Mouse (Mus musculus) embryonic stem cell, embryonic (primary cell): Measurements from ENCODE around the gene Axdnd1.
"Not testable (repeated sequence)": the region's sequence is repeated elsewhere in the genome, so short reads cannot be mapped to it uniquely, and the experiment has no call there.

Experiments
- CTCF ChIA-PET, 4 experiments: fragments of 300-600 bp in 2 of 4; fragments of 350-600 bp in 2 of 4; sonication (Branson Sonifier 250); formaldehyde crosslinking; loops; one replicate each; lab custom pipeline; 2022; ENCODE audit warnings: inconsistent platforms in 2 of 4; lab: Charles Lee
- POLR2A ChIA-PET, 4 experiments: fragments of 300-600 bp in 2 of 4; fragments of 350-600 bp in 2 of 4; sonication (Branson Sonifier 250); formaldehyde crosslinking; loops; one replicate each; lab custom pipeline; 2022; ENCODE audit warnings: antibody characterized with exemption in 4 of 4, inconsistent platforms in 1 of 4; lab: Charles Lee

Gene Axdnd1

GRCm38 (mm10) chr1:156386880-156387279 lies 34.1 kb downstream of the Axdnd1 start:
- ChIA-PET CTCF (no interaction called here), POLR2A (no interaction called here)

- POLR2A ChIA-PET: no interaction called here
- CTCF ChIA-PET: no interaction called here
These were observed 34.7 kb downstream of the Axdnd1 start for GRCm38 (mm10) chr1:156386232-156386631.

GRCm38 (mm10) chr1:156381217-156381616 lies 39.7 kb downstream of the Axdnd1 start:
- POLR2A ChIA-PET: no interaction called here

GRCm38 (mm10) chr1:156365740-156366139 lies 55.2 kb downstream of the Axdnd1 start, which contains the start of gene Gm2000:
Gene Gm2000, plus strand, starts transcription at chr1:156366040.
- CTCF ChIA-PET: no interaction called here
- POLR2A ChIA-PET: no interaction called here

More at GRCm38 (mm10) chr1:156381217-156381616, 39.7 kb downstream of the Axdnd1 start:
- CTCF ChIA-PET: interaction anchor here in 2 of 4 experiments (0.6 to 0.7 kb wide), 2 partner anchors 9 to 296 kb away, joined by 3 read pairs; no protein-coding TSS in a partner anchor

GRCm38 (mm10) chr1:156352466-156352865 lies 68.5 kb downstream of the Axdnd1 start:
- POLR2A ChIA-PET: no interaction called here
- CTCF ChIA-PET: no interaction called here

GRCm38 (mm10) chr1:156350441-156350840 lies 70.5 kb downstream of the Axdnd1 start:
- ChIA-PET POLR2A (no interaction called here), CTCF (no interaction called here)

- POLR2A ChIA-PET: interaction anchor here in 1 of 4 experiments (0.6 kb wide), 1 partner anchor 98 kb away, joined by 4 read pairs; no protein-coding TSS in a partner anchor
- CTCF ChIA-PET: no interaction called here
These were observed 71.9 kb downstream of the Axdnd1 start for GRCm38 (mm10) chr1:156349031-156349430.

GRCm38 (mm10) chr1:156345633-156346032 lies 75.3 kb downstream of the Axdnd1 start:
- POLR2A ChIA-PET: no interaction called here
- CTCF ChIA-PET: interaction anchor here in 1 of 4 experiments (0.5 kb wide), 1 partner anchor 166 kb away, joined by 3 read pairs; no protein-coding TSS in a partner anchor

GRCm38 (mm10) chr1:156344433-156344832 lies 76.5 kb downstream of the Axdnd1 start:
- POLR2A ChIA-PET: interaction anchor here in 1 of 4 experiments (0.6 kb wide), 1 partner anchor 588 kb away, joined by 3 read pairs; no protein-coding TSS in a partner anchor
- CTCF ChIA-PET: no interaction called here

- CTCF ChIA-PET: no interaction called here
- POLR2A ChIA-PET: no interaction called here
These were observed 80.1 kb downstream of the Axdnd1 start for GRCm38 (mm10) chr1:156340847-156341246.

- POLR2A ChIA-PET: interaction anchor here in 1 of 4 experiments (1.1 kb wide), 1 partner anchor 75 kb away, joined by 3 read pairs; no protein-coding TSS in a partner anchor
- CTCF ChIA-PET: no interaction called here
These were observed 97.8 kb downstream of the Axdnd1 start for GRCm38 (mm10) chr1:156323126-156323525.

GRCm38 (mm10) chr1:156310630-156311029 lies 110.3 kb downstream of the Axdnd1 start, which contains the start of gene Nphs2:
Gene Nphs2, plus strand, starts transcription at chr1:156310727.
- ChIA-PET CTCF (no interaction called here), POLR2A (interaction anchor here in 1 of 4 experiments (1.2 kb wide), 1 partner anchor 11 kb away, joined by 3 read pairs; no protein-coding TSS in a partner anchor)

GRCm38 (mm10) chr1:156308595-156308994 lies 112.4 kb downstream of the Axdnd1 start:
- CTCF ChIA-PET: no interaction called here
- POLR2A ChIA-PET: no interaction called here

GRCm38 (mm10) chr1:156302911-156303749 lies 117.8 kb downstream of the Axdnd1 start, which contains the start of gene Tdrd5:
Gene Tdrd5, minus strand, starts transcription at chr1:156303664.
- CTCF ChIA-PET: interaction anchor here in 2 of 4 experiments (0.5 to 1.5 kb wide), 3 partner anchors 40 to 274 kb away, joined by 3 to 5 read pairs (median 3); no protein-coding TSS in a partner anchor
- POLR2A ChIA-PET: interaction anchor here in 3 of 4 experiments (0.6 to 1.4 kb wide), 6 partner anchors 32 to 490 kb away, joined by 3 to 4 read pairs (median 4); partner anchors contain the start of genes Qsox1 (in 1 of the 3) and Tor1aip1 (in 1 of the 3)

GRCm38 (mm10) chr1:156290016-156290415 lies 130.9 kb downstream of the Axdnd1 start:
- POLR2A ChIA-PET: interaction anchor here in 1 of 4 experiments (1.2 kb wide), 1 partner anchor 200 kb away, joined by 3 read pairs; no protein-coding TSS in a partner anchor
- CTCF ChIA-PET: no interaction called here

GRCm38 (mm10) chr1:156289222-156289587 lies 131.8 kb downstream of the Axdnd1 start:
- POLR2A ChIA-PET, CTCF ChIA-PET: not testable (repeated sequence)

- CTCF ChIA-PET: interaction anchor here in 1 of 4 experiments (1.4 kb wide), 1 partner anchor 25 kb away, joined by 4 read pairs; no protein-coding TSS in a partner anchor
These were observed 132.3 kb downstream of the Axdnd1 start for GRCm38 (mm10) chr1:156288556-156289221.

GRCm38 (mm10) chr1:156285541-156285896 lies 135.4 kb downstream of the Axdnd1 start:
- ChIA-PET CTCF (no interaction called here), POLR2A (no interaction called here)

More at GRCm38 (mm10) chr1:156288556-156289221, 132.3 kb downstream of the Axdnd1 start:
- POLR2A ChIA-PET: no interaction called here

GRCm38 (mm10) chr1:156284851-156285540 lies 136.0 kb downstream of the Axdnd1 start:
- ChIA-PET POLR2A (no interaction called here), CTCF (no interaction called here)
